Mouse (Mus musculus) lung, postnatal 0 days (tissue): ENCODE measurements around the gene Mmp19. TPM values are rescaled to one million over a fixed set of nuclear protein-coding genes. Genes with fewer than 3 reads are reported as not detected.
A peak's percentile ranks its signal among the peaks of the same experiment; 100 is the strongest.

ENCODE experiments used
- ATAC-seq: fragments of 200-750 bp; cut with Nextera tagmentation; 2 replicates; pipeline ENCODE4 v1.8.0; 2017; ENCODE audit warnings: moderate library complexity
- DNase-seq: peaks from one replicate; pipeline ENCODE4 v3.0.0-alpha.2; 2016; ENCODE audit warnings: low spot score
- H3K27ac ChIP-seq: fragments of 300-500 bp; sonication (generic); 2 replicates; pipeline ENCODE4 v1.5.1; 2014; ENCODE audit warnings: antibody characterized with exemption, mild to moderate bottlenecking, low read length, mixed read lengths
- H3K27me3 ChIP-seq: fragments of 300-500 bp; sonication (generic); replicated peaks from 2 replicates; pipeline ENCODE4 v1.6.1; 2014; ENCODE audit warnings: low read length, mixed read lengths; ENCODE audit not compliant: insufficient read depth
- H3K36me3 ChIP-seq: fragments of 300-500 bp; sonication (generic); 2 replicates; pipeline ENCODE4 v1.6.1; 2014; ENCODE audit warnings: low read length, mixed read lengths; ENCODE audit not compliant: insufficient read depth
- H3K4me1 ChIP-seq: fragments of 300-500 bp; sonication (generic); 2 replicates; pipeline ENCODE4 v1.6.1; 2014; ENCODE audit warnings: antibody characterized with exemption, low read depth, low read length, mixed read lengths; ENCODE audit not compliant: insufficient read depth
- H3K4me2 ChIP-seq: fragments of 300-500 bp; sonication (generic); replicated peaks from 2 replicates; pipeline ENCODE4 v1.6.1; 2014; ENCODE audit warnings: low read depth, mild to moderate bottlenecking, low read length, moderate library complexity, mixed read lengths
- H3K4me3 ChIP-seq: fragments of 300-500 bp; sonication (generic); 2 replicates; pipeline ENCODE4 v1.5.1; 2014; ENCODE audit warnings: low read depth, low read length
- H3K9ac ChIP-seq: fragments of 300-500 bp; sonication (generic); replicated peaks from 2 replicates; pipeline ENCODE4 v1.6.1; 2014; ENCODE audit warnings: low read depth, mild to moderate bottlenecking
- H3K9me3 ChIP-seq: fragments of 300-500 bp; sonication (generic); 2 replicates; pipeline ENCODE4 v1.6.1; 2016; ENCODE audit warnings: low read length, mixed read lengths
- CTCF ChIP-seq: IDR thresholded peaks from 2 replicates; pipeline ENCODE4 v1.5.1; 2016; ENCODE audit warnings: antibody characterized with exemption, mild to moderate bottlenecking
- EP300 ChIP-seq: IDR thresholded peaks from 2 replicates; pipeline ENCODE4 v1.6.1; 2016; ENCODE audit warnings: antibody characterized with exemption, mild to moderate bottlenecking, control low read depth
- WGBS: fragments of 180-500 bp; shearing (Covaris S2); extraction: QIAGEN DNeasy Blood & Tissue Kit; methylation state at CpG from one replicate; pipeline ENCODE4 v1.1.7; 2014; 5-methylcytosine and 5-hydroxymethylcytosine counted together
- polyA plus RNA-seq: library from polyadenylated mRNA; unstranded; fragments of >200 nt; fragmentation: Nextera tagmentation; extraction: Ambion mirVana; gene quantifications from 2 replicates; pipeline ENCODE4 v1.2.1, GENCODE M21; 2015

Mmp19 gene
- polyA plus RNA-seq, 1 experiment from 2014 or later, result 8.2 TPM

DNA sequence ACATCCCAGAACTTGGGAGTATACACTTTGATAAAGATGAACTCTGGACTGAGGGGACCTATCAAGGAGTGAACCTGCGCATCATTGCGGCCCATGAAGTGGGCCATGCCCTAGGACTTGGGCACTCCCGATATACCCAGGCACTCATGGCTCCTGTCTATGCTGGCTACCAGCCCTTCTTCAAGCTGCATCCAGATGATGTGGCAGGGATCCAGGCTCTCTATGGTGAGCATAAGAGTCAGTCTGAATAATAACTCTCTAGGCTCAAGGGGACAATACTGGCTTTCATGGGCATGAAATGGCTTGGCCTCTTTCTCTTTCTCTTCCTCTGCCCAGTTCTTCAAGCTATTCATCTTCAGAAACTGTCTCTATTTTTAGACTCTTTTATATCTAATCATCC, 4.9 kb downstream of the Mmp19 start:
- Histone ChIP-seq H3K27me3 (no peaks in the 10 kb centered on the region), H3K27ac (no peak overlapping the region), H3K9ac (no peak overlapping the region), H3K4me3 (no peak overlapping the region), H3K36me3 (peaks cover 4% of the 10 kb centered on the region; the same call in 1 of the 2 replicates), H3K4me1 (no peaks in the 10 kb centered on the region), H3K4me2 (no peak overlapping the region), H3K9me3 (no peaks in the 10 kb centered on the region)
- WGBS, result 95% methylated on average over 3 of the region's 3 CpGs
- ATAC-seq (no peak), DNase-seq (no peak)
- no peak for TF ChIP-seq CTCF
- no peak for TF ChIP-seq EP300

DNA sequence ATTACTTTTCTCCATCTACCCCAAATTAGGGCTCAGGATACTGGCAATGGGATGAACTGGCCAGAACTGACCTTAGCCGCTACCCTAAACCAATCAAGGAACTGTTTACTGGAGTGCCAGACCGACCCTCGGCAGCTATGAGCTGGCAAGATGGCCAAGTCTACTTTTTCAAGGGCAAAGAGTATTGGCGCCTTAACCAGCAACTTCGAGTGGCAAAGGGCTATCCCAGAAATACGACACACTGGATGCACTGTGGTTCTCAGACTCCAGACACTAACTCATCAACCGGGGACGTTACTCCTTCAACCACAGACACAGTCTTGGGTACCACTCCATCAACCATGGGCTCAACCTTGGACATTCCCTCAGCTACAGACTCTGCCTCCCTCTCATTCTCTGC, 8.0 kb downstream of the Mmp19 start:
- TF ChIP-seq CTCF (no peak), EP300 (no peak)

DNA sequence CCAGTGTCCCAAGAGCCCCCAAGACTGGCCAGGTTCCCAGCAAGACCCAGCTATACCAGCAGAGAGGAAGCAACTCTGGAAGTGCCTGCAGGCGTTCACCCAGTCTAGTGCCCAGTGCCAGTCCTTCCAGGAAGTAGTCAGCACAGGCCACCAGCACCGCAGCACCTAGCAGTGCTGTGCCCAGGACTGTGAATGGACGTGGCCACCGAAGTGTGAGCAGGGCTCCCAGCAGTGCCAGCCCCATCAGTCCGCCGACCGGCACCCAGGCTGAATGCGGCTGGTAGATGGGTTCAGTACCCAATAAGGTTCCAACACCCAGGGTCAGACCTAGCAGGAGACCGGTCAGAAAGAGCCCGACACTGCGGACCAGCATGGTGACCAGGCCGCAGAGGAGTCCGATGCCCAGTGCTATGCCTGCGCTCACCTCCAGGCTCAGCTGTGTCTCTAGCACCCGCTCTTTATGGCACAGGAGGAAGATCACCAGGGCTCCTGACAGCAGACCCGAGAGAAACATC, 11.3 kb downstream of the Mmp19 start:
- Histone ChIP-seq H3K9me3 (no peaks in the 10 kb centered on the region), H3K27ac (no peak overlapping the region), H3K4me3 (no peak overlapping the region), H3K36me3 (peaks cover 10% of the 10 kb centered on the region; the same call in 1 of the 2 replicates), H3K9ac (no peak overlapping the region), H3K4me1 (peaks cover 19% of the 10 kb centered on the region), H3K27me3 (no peaks in the 10 kb centered on the region), H3K4me2 (no peak overlapping the region)
- TF ChIP-seq CTCF, result no peak
- 93% methylated on average over 16 of the region's 16 CpGs for WGBS
- ATAC-seq, result no peak
- no peak for DNase-seq

More for the DNA sequence above, 8.0 kb downstream of the Mmp19 start:
- 88% methylated on average over 8 of the region's 8 CpGs for WGBS
- H3K27ac ChIP-seq, result no peak overlapping the region
- no peak for DNase-seq
- H3K9me3 ChIP-seq, result no peaks in the 10 kb centered on the region
- H3K4me1 ChIP-seq, result peaks cover 8% of the 10 kb centered on the region; the same call in 1 of the 2 replicates
- peaks cover 10% of the 10 kb centered on the region; the same call in 1 of the 2 replicates for H3K36me3 ChIP-seq
- no peak for ATAC-seq
- H3K9ac ChIP-seq, result no peak overlapping the region
- H3K4me3 ChIP-seq, result no peak overlapping the region
- H3K27me3 ChIP-seq, result no peaks in the 10 kb centered on the region
- H3K4me2 ChIP-seq, result no peak overlapping the region

DNA sequence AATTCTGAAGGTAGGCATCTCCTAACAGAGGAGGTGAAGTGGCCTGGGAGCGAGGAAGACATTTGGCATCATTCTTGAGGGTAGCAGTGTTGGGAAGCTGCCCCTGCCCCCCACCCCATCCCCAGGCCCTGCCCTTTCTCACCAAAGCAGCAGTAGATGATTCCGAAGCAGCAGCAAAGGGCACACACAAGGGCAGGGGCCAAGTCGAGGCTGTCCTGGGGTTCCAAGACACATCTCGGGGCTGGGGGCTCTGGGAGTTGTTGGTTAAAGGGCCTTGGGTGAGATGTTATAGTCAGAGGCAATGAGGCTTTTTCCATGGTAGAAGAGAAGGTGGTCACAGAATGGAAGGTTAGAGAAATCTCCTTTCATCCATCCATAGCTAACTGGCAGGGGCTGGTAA, 12.2 kb downstream of the Mmp19 start:
- H3K27ac ChIP-seq, result no peak overlapping the region
- DNase-seq (no peak), ATAC-seq (no peak)
- peak overlapping the region; percentile 73; the same call in 1 of the 2 replicates for H3K4me3 ChIP-seq
- no peak overlapping the region for H3K9ac ChIP-seq
- peaks cover 27% of the 10 kb centered on the region for H3K4me1 ChIP-seq
- 57% methylated on average over 4 of the region's 4 CpGs for WGBS
- no peaks in the 10 kb centered on the region for H3K27me3 ChIP-seq
- H3K9me3 ChIP-seq, result no peaks in the 10 kb centered on the region
- H3K36me3 ChIP-seq, result peaks cover 10% of the 10 kb centered on the region; the same call in 1 of the 2 replicates
- TF ChIP-seq EP300, result no peak
- TF ChIP-seq CTCF, result no peak
- peak overlapping the region; percentile 79 for H3K4me2 ChIP-seq

DNA sequence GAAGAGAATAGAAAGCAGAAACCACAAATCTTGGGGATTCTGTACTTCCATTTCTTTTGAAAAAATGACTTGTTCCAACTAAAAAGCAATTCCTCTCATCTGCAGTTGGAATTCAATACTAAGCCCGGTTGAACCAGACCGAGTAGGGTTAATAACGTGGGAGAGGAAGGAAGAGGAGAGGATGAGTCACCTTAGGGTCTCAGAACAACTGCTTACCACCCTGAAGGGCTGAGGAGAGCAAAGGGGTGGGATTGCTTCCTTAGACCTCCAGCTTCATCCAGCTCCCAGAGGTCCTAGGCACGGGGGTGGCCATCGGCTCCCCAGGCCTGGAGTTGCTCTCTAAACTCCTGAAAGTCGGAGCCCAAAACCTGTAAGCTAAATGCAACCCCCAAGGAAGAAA, 12.7 kb downstream of the Mmp19 start:
- no peaks in the 10 kb centered on the region for H3K27me3 ChIP-seq
- peaks cover 27% of the 10 kb centered on the region for H3K4me1 ChIP-seq
- no peak for TF ChIP-seq CTCF
- no peak for TF ChIP-seq EP300
- 6% methylated on average over 6 of the region's 6 CpGs for WGBS
- H3K36me3 ChIP-seq, result peaks cover 10% of the 10 kb centered on the region; the same call in 1 of the 2 replicates
- peak overlapping the region; percentile 91 for H3K27ac ChIP-seq
- no peak for DNase-seq
- H3K9me3 ChIP-seq, result no peaks in the 10 kb centered on the region
- peak overlapping the region; percentile 79 for H3K4me2 ChIP-seq
- peak overlapping the region; percentile 57 for H3K9ac ChIP-seq
- no peak for ATAC-seq
- H3K4me3 ChIP-seq, result peak overlapping the region; percentile 73

DNA sequence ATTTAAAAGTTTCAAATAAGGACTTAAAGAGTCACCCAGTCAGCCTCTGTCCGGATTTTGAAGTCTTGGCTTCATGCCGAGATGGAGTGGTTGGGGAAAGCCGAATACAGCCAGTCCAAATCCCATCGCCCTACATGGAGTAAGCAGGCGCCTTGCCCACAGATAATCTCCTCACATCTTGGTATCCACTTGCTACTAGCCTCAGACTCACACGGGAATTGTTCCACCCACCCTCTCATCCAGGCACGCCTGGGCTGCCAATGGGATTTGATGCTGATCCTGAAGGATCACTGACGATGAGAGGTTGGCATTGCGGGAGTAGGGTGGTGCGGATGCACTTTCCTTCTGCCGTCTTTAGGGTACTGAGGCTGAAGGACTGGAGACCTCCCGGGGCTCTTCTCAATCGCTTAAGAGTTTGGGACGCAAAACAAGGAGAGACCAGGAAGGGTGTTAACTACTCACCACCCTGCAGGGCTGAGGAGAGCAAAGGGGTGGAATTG, 13.1 kb downstream of the Mmp19 start, which contains the start of gene Dnajc14:
TSS of gene Dnajc14 (plus strand) at position 292 of the 500 bp plus-strand sequence.
- ATAC-seq (peak; percentile 5), DNase-seq (peak; percentile 75)
- TF ChIP-seq EP300 (no peak), CTCF (no peak)
- Histone ChIP-seq H3K4me2 (peak within 1 kb of the TSS; percentile 79), H3K4me3 (peak within 1 kb of the TSS; percentile 73), H3K9me3 (no peaks in the 10 kb centered on the region), H3K27ac (peak within 1 kb of the TSS; percentile 91), H3K9ac (peak within 1 kb of the TSS; percentile 57), H3K4me1 (peaks cover 31% of the 10 kb centered on the region), H3K27me3 (no peaks in the 10 kb centered on the region), H3K36me3 (peaks cover 10% of the 10 kb centered on the region; the same call in 1 of the 2 replicates)
- WGBS, result under 1% methylated on average over 14 of the region's 14 CpGs
